Mouse (Mus musculus) layer of hippocampus, postnatal 25 days (tissue): ENCODE measurements around the gene Gapdh. TPM values are rescaled to one million over a fixed set of nuclear protein-coding genes. Genes with fewer than 3 reads are reported as not detected.

Source experiments
- DNase-seq, 2 experiments: peaks; one replicate each; pipeline ENCODE4 v3.0.0; 2022; ENCODE audit warnings: mixed read lengths in 2 of 2, low spot score in 1 of 2; ENCODE audit errors: extremely low spot score in 1 of 2
- microRNA-seq, 2 experiments: library from miRNA; unstranded; fragments of <30 nt; microRNA quantifications; one replicate each; pipeline ENCODE4 v1.2.0; 2021
- total RNA-seq, 2 experiments: library from RNA; stranded (reverse); gene quantifications; 2 replicates each; pipeline ENCODE4 v1.2.3; 2021

The Gapdh gene
- total RNA-seq, 2 experiments from 2014 or later: 2,323 to 2,636 TPM

DNA sequence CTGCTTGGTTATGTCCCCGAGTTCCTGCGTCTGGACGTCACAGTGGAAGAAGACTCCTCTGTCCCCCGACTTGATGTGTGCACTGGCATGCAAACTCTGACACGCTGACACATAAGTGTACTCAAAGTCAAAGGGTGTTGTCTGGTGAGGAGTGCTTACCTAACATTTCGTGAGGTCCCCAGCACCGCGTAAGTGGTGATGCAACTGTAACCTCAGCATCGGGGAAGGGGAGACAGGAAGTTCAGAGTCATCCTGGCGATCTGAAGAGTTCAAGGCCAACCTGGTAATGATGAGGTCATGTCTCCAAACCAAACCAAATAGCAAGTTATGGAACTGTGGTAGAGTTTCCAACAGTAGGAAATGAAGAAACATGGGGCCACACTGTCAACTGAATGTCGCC, 53.7 kb downstream of the Gapdh start:
- DNase-seq: no peak

Small RNA genes lying within 50 kb of the gene (microRNA-seq; reads per million reads assigned to microRNA genes)
- gene Mir3098: 0 to 0.92 reads per million in 2 experiments

Other genes starting within 250 kb of the Gapdh start
- gene Ptms, start 246.4 kb downstream of the Gapdh start, total RNA-seq: 1,000 to 10,000 TPM; 1,178 to 1,233 TPM
- 100 to 1,000 TPM; 670 to 704 TPM for gene Mlf2, start 235.1 kb downstream of the Gapdh start, total RNA-seq
- 100 to 1,000 TPM; 144 to 151 TPM for gene Cops7a, start 200.9 kb downstream of the Gapdh start, total RNA-seq
- 100 to 1,000 TPM; 139 to 188 TPM for gene Pianp, start 169.8 kb downstream of the Gapdh start, total RNA-seq
- gene Zfp384, start 157.3 kb downstream of the Gapdh start, total RNA-seq: 10 to 100 TPM; 42.4 to 49.6 TPM
- gene Ing4, start 126.7 kb downstream of the Gapdh start, total RNA-seq: 10 to 100 TPM; 61.4 to 61.5 TPM
- gene Acrbp, start 116.8 kb downstream of the Gapdh start, total RNA-seq: 10 to 100 TPM in 1 of 2 experiments, 1 to 10 TPM in 1; 8.2 to 12.4 TPM
- under 1 TPM; 0.35 to 0.96 TPM for gene Lpar5, start 98.5 kb downstream of the Gapdh start, total RNA-seq
- 100 to 1,000 TPM; 153 to 194 TPM for gene Chd4, start 70.5 kb downstream of the Gapdh start, total RNA-seq
- 10 to 100 TPM; 29.5 TPM for gene Nop2, start 34.6 kb downstream of the Gapdh start, total RNA-seq
- gene Iffo1, start 21.2 kb downstream of the Gapdh start, total RNA-seq: 10 to 100 TPM; 63.4 to 77.7 TPM
- gene Ncapd2, start 25.2 kb upstream of the Gapdh start, total RNA-seq: 10 to 100 TPM; 24.1 to 27.6 TPM
- gene Mrpl51, start 25.3 kb upstream of the Gapdh start, total RNA-seq: 10 to 100 TPM; 64.4 to 66.0 TPM
- gene Vamp1, start 49.1 kb upstream of the Gapdh start, total RNA-seq: 10 to 100 TPM; 71.1 to 71.4 TPM
- 1 to 10 TPM; 2.5 to 3.3 TPM for gene Tapbpl, start 65.4 kb upstream of the Gapdh start, total RNA-seq
- gene Cd27, start 70.5 kb upstream of the Gapdh start, total RNA-seq: not detected
- gene Tuba3a, start 119.6 kb upstream of the Gapdh start, total RNA-seq: not detected
- gene Ltbr, start 147.4 kb upstream of the Gapdh start, total RNA-seq: 10 to 100 TPM in 1 of 2 experiments, 1 to 10 TPM in 1; 8.7 to 10.2 TPM
- gene Scnn1a, start 154.2 kb upstream of the Gapdh start, total RNA-seq: 1 to 10 TPM; 3.8 to 3.9 TPM
- gene Tnfrsf1a, start 182.9 kb upstream of the Gapdh start, total RNA-seq: 10 to 100 TPM; 11.2 to 12.5 TPM
- gene Plekhg6, start 214.3 kb upstream of the Gapdh start, total RNA-seq: not detected